Mouse (Mus musculus) testis, adult 2 months (tissue): ENCODE measurements around the gene Hoxa4. TPM values are rescaled to one million over a fixed set of nuclear protein-coding genes. Genes with fewer than 3 reads are reported as not detected.

Experiments used
- H3K27ac ChIP-seq: fragments of 200-500 bp; 2 replicates; pipeline ENCODE4 v1.5.1; 2012; ENCODE audit warnings: low read depth, low read length; ENCODE audit not compliant: control insufficient read depth, insufficient read depth
- H3K27me3 ChIP-seq: fragments of 200-500 bp; 2 replicates; pipeline ENCODE4 v1.6.1; 2012; ENCODE audit warnings: mild to moderate bottlenecking, low read length, moderate library complexity; ENCODE audit not compliant: control insufficient read depth, insufficient read depth
- H3K36me3 ChIP-seq: fragments of 200-500 bp; 2 replicates; pipeline ENCODE4 v1.6.1; 2012; ENCODE audit warnings: mild to moderate bottlenecking, low read length; ENCODE audit not compliant: control insufficient read depth, insufficient read depth
- H3K4me1 ChIP-seq: fragments of 200-500 bp; 2 replicates; pipeline ENCODE4 v1.6.1; 2012; ENCODE audit warnings: low read length; ENCODE audit not compliant: control insufficient read depth, insufficient read depth
- H3K4me3 ChIP-seq: fragments of 200-500 bp; 2 replicates; pipeline ENCODE4 v1.5.1; 2012; ENCODE audit warnings: low read depth, mild to moderate bottlenecking, low read length, moderate library complexity, mixed read lengths; ENCODE audit not compliant: control insufficient read depth
- CTCF ChIP-seq: fragments of 200-500 bp; IDR thresholded peaks from 2 replicates; pipeline ENCODE4 v1.5.1; 2012; ENCODE audit warnings: low read depth, mild to moderate bottlenecking, inconsistent platforms, low read length, moderate library complexity; ENCODE audit not compliant: control insufficient read depth, insufficient read depth, insufficient replicate concordance
- POLR2A ChIP-seq: fragments of 200-500 bp; IDR thresholded peaks from 2 replicates; pipeline ENCODE4 v1.6.1; 2012; ENCODE audit warnings: low read depth, mild to moderate bottlenecking, inconsistent platforms, low read length, moderate library complexity; ENCODE audit not compliant: control insufficient read depth
- polyA plus RNA-seq: library from polyadenylated mRNA; depleted of rRNA; stranded (reverse); fragments of >200 nt; gene quantifications from 2 replicates; pipeline ENCODE4 v1.2.3, GENCODE M21; 2012

The Hoxa4 gene
- polyA plus RNA-seq, 1 experiment, result 65.3 TPM

- no peaks in the 10 kb centered on the region for H3K36me3 ChIP-seq
- H3K4me3 ChIP-seq, result peak overlapping the region; percentile 96
- peaks cover 10% of the 10 kb centered on the region for H3K4me1 ChIP-seq
- H3K27ac ChIP-seq, result peak overlapping the region; percentile 69
- TF ChIP-seq CTCF, result no peak
- TF ChIP-seq POLR2A, result peak; percentile 45; the same call in 1 of the 2 replicates
- H3K27me3 ChIP-seq, result no peaks in the 10 kb centered on the region
Measured at GRCm38 (mm10) chr6:52191860-52192550, 452 bp upstream of the Hoxa4 start.

DNA sequence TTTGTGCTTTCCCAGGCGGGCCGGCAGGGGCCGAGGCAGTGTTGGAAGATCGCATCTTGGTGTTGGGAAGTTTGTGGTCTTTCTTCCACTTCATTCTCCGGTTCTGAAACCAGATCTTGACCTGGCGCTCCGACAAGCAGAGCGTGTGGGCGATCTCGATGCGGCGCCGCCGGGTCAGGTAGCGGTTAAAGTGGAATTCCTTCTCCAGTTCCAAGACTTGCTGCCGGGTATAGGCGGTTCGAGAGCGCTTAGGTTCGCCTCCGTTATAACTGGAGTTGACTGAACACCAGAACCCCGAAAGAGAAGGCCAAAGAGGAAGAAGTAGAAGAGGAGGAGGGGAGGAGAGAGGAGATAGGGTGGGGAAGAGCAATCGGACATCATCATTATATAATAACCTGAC lies 1.1 kb downstream of the Hoxa4 start:
- Histone ChIP-seq H3K27ac (peak overlapping the region; percentile 58), H3K36me3 (no peaks in the 10 kb centered on the region), H3K27me3 (no peaks in the 10 kb centered on the region), H3K4me1 (peaks cover 11% of the 10 kb centered on the region), H3K4me3 (peak overlapping the region; percentile 87)
- TF ChIP-seq POLR2A, result no peak
- no peak for TF ChIP-seq CTCF

GRCm38 (mm10) chr6:52189909-52190308 lies 1.6 kb downstream of the Hoxa4 start:
- no peaks in the 10 kb centered on the region for H3K27me3 ChIP-seq
- H3K36me3 ChIP-seq, result no peaks in the 10 kb centered on the region
- peaks cover 13% of the 10 kb centered on the region for H3K4me1 ChIP-seq
- peak overlapping the region; percentile 58 for H3K27ac ChIP-seq
- TF ChIP-seq POLR2A, result no peak
- no peak for TF ChIP-seq CTCF
- no peak overlapping the region; the same call in 1 of the 2 replicates for H3K4me3 ChIP-seq

- Histone ChIP-seq H3K27ac (no peak overlapping the region), H3K36me3 (no peaks in the 10 kb centered on the region), H3K4me3 (no peak overlapping the region), H3K4me1 (peaks cover 13% of the 10 kb centered on the region), H3K27me3 (no peaks in the 10 kb centered on the region)
- TF ChIP-seq CTCF (no peak), POLR2A (no peak)
Measured at GRCm38 (mm10) chr6:52189172-52189591, 2.4 kb downstream of the Hoxa4 start.

- H3K4me1 ChIP-seq, result peaks cover 6% of the 10 kb centered on the region
- no peaks in the 10 kb centered on the region for H3K36me3 ChIP-seq
- no peak overlapping the region for H3K27ac ChIP-seq
- TF ChIP-seq CTCF (no peak), POLR2A (no peak)
- H3K27me3 ChIP-seq, result no peaks in the 10 kb centered on the region
- H3K4me3 ChIP-seq, result no peak overlapping the region
Measured at GRCm38 (mm10) chr6:52186500-52186899, 5.1 kb downstream of the Hoxa4 start.

GRCm38 (mm10) chr6:52185834-52186233 lies 5.7 kb downstream of the Hoxa4 start:
- Histone ChIP-seq H3K27me3 (no peaks in the 10 kb centered on the region), H3K27ac (no peak overlapping the region), H3K36me3 (no peaks in the 10 kb centered on the region), H3K4me1 (peaks cover 6% of the 10 kb centered on the region), H3K4me3 (no peak overlapping the region)
- TF ChIP-seq POLR2A, result no peak
- no peak for TF ChIP-seq CTCF

DNA sequence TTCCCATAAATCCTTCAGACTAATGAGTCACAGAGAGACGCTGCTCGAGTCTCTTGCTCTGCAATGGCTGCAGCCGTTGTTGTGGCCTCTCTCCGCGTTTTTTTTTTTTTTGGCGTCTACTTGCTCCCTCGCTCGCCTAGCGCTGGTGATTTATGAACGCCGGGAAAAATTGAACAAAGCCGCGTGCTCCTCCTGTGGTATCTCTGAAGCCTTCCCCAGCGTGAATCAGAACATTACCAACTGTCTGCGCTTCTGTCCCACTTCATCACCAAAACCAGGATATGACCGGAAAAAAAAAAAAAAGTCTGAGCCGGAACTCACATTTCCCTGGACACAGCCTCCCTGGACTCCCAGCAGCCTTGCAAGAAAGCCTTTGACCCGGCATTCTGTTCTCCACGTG lies 6.3 kb downstream of the Hoxa4 start:
- no peaks in the 10 kb centered on the region for H3K36me3 ChIP-seq
- no peak for TF ChIP-seq CTCF
- no peak for TF ChIP-seq POLR2A
- no peak overlapping the region for H3K4me3 ChIP-seq
- peaks cover 3% of the 10 kb centered on the region; the same call in 1 of the 2 replicates for H3K4me1 ChIP-seq
- no peak overlapping the region for H3K27ac ChIP-seq
- H3K27me3 ChIP-seq, result no peaks in the 10 kb centered on the region
